Mouse (Mus musculus) erythroid progenitor cell, adult 5-6 weeks (primary cell): ENCODE measurements around the gene AL731706.1. TPM values are rescaled to one million over a fixed set of nuclear protein-coding genes. Genes with fewer than 3 reads are reported as not detected.
A peak's percentile ranks its signal among the peaks of the same experiment; 100 is the strongest.

Source experiments
- ATAC-seq: replicated peaks from 2 replicates; pipeline ENCODE4 v1.8.0; 2016; ENCODE audit warnings: moderate number of reproducible peaks, mild to moderate bottlenecking, moderate TSS enrichment, inconsistent platforms; ENCODE audit not compliant: poor library complexity, low FRiP score, severe bottlenecking
- total RNA-seq, 2 experiments: library from RNA; stranded (forward) in 1 of 2; stranded (reverse) in 1 of 2; fragments of 150-400 nt in 1 of 2; fragments of 186-747, 209-891 nt in 1 of 2; gene quantifications; 2 replicates each; pipeline versions ENCODE4 v1.2.3 to v1.2.4; 2015 to 2017; ENCODE audit warnings: low replicate concordance in 2 of 2

Gene AL731706.1
- total RNA-seq (2015; ENCODE audit: low replicate concordance) (not detected in 2 replicates), total RNA-seq (2017; ENCODE audit: low replicate concordance) (not detected in 2 replicates)

- peak; percentile 86 for ATAC-seq
Measured at GRCm38 (mm10) chr2:136891068-136891950, at the start of gene AL731706.1, which contains the start of the genes Slx4ip and Mkks. AL731706.1 (minus strand) TSS chr2:136891389. Slx4ip (plus strand) TSS chr2:136891218. Mkks (minus strand) TSS chr2:136891389.

GRCm38 (mm10) chr2:136938249-136938648 is 47.1 kb upstream of the AL731706.1 start:
- ATAC-seq = no peak

DNA sequence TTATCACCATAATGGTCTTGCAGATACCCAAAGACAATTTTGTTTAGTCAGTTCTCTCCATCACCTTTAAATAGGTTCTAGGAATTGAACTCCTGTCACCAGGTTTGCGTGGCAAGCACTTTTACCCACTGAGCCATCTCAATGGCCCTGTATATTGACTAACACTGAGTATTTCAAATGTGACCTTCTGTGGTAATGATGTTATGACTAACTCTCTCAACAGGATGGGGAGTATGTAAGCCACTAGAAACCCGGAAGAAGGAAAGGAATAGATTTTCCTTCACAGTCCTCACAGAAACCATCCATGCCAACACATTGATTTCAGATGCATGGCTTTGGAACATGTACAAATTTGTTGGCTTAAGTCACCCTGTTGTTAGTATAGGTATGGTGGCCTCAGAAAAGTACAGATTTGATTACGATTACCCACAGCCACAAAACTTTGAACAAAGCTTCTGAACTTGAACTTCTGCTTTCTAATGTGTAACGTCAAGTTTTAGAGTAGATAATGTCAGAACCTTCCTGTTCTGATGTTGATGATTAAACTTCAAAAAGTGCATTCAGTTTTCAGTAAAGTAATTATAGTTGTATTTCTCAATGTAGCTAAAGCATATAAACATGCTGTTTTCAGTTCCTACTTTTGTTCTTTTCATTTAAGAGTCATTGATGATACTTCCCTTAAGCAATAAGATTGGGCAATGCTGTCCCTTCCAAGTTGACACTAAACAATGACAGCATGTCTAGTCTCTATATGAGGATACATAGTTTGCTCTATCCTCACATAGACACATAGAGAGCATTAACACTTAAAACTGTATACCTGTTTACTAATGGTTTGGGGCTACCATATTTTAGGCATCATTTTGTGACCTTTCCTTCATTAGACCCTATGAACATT is 45.5 kb upstream of the AL731706.1 start:
- ATAC-seq = no peak

- peak; percentile 89 for ATAC-seq
Measured at GRCm38 (mm10) chr2:136921003-136921408, 29.8 kb upstream of the AL731706.1 start.

DNA sequence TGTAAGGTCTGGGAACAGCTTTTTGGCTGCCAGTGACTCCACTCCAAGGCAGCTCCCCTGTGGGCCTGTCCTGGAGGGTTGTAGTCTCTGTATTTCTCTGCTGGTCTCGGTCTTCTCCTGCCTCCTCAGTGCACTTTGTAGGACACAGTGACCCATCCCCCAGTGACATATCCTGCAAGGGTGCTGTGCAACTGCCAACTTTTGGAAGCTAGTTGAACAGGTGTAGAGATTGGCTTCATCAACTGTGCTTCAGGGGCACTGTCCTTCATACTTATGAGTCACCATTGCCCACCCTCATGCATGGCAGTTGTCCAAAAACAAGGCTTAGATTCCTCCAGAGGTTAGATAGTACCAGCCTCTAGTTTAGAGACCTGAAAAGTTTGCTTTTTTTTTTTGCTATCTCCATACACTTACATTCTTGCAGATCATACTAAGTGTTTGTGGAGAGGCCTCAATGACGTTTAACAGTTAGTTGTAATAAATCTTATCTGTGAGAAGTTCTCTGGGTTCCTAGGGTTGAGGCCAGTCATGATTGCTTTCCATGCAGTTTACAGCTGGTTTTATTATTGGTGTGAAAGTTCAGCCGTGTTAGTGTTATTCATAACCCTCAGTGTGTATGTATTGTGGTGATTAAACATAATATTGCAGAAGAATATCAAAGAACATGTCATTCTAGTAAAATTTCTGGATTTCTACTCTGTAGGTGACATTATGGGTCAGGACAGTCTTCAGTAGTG is 29.2 kb upstream of the AL731706.1 start:
- ATAC-seq = no peak

- no peak for ATAC-seq
Measured at GRCm38 (mm10) chr2:136919433-136919832, 28.2 kb upstream of the AL731706.1 start.

- no peak for ATAC-seq
Measured at GRCm38 (mm10) chr2:136914334-136914902, 23.2 kb upstream of the AL731706.1 start.

DNA sequence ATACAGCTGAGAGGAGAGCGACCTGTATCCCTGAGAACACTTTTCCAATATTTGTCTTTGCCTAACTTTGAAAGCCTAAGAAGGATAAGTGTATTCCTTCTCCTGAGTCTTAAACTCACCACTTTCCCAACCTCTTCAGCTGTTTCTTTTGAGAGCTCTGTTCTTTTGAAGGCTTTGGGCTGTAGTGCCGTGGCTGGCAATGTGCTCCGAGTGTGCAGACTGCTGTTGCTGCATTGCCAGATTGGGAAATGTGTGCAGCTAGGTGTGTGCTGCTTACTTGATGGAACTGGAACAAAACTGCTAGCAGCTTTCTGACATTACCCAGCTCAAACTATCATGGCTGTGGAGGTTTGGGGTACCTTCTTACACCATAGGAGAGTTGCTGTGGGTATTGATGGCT is 21.8 kb upstream of the AL731706.1 start:
- ATAC-seq = no peak

DNA sequence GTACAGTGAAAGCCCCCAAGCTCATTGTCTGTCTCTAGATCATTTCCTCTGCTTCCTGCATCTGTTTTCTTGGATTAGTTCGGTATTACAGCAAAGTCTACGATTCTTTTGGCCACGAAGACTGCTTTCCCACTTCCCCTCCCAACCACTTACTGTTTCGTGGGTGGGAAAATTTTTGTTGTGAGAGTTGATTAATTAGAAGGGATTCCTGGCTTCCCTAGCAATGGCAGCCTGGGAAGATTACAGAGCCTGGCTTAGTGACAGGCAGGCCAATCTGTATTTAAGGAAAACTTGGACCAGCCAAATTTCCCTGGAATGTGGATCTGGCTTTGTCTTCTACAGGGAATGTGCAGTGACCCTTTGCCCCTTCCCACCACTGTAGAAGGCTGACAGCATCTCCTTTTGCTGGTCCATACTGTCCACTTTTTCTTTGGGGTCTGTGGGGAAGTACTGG is 20.8 kb upstream of the AL731706.1 start:
- ATAC-seq = no peak

DNA sequence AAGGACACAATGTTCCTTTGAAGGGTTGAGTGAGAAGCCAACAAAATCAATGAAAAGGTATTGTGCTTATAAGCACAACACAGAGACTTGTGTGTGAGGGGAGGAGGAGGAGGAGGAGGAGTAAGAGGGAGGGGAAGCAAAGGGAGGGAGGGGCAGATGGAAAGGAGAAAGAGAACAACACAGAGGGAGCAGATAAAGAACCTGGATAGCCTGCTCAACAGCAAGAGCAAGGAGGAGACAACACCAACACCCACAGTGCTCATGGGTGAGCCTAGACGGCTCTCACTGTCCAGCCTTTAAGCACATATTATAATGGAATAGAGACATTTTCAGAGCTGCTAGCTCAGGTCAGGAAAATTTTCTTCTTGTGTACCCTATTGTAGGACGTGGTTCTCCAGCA is 18.1 kb upstream of the AL731706.1 start:
- ATAC-seq = no peak

- ATAC-seq = no peak
Measured at GRCm38 (mm10) chr2:136908596-136908995, 17.4 kb upstream of the AL731706.1 start.

DNA sequence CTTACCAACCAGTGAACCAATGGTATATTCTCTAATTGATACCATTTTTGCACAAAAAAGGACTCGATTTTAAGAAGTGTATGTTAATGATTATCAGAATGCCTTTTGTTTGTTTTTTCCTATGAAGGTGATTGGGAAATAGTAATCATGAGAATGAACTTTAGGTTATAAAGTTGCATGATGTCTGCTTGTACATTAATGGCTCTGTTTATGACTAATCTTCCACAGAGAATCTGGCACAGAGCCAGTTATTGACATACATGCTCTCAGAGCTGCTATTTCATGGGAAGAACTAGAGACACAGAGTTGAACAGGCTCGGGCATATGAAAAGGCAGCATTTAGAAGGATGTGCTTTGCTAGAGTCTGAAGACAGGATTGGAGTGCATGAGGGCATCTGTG is 4.9 kb upstream of the AL731706.1 start:
- no peak for ATAC-seq

GRCm38 (mm10) chr2:136894494-136894893 is 3.3 kb upstream of the AL731706.1 start:
- ATAC-seq = no peak

DNA sequence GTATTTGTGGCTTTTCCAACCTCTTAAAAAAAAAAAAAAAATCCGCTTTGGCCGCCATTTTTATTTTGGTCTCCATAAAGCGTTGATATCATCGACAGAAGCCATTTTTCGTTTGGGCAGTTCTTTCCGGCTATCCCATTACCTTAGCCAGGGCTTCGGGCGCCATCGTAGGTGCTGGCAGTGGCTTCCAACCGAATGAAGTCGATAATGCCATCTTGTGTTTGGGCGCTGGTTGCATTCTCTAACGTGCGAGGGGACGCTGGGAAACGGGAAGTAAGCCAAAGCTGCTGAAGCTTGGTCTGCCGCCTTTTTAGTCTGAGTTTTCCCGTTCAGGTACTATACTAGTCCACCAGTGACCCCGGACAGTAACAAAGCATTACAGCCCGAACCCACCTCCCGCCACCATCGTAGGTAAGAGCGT is 772 bp upstream of the AL731706.1 start:
- peak; percentile 84 for ATAC-seq

- peak; percentile 68 for ATAC-seq
Measured at GRCm38 (mm10) chr2:136890716-136891067, 497 bp downstream of the AL731706.1 start.

DNA sequence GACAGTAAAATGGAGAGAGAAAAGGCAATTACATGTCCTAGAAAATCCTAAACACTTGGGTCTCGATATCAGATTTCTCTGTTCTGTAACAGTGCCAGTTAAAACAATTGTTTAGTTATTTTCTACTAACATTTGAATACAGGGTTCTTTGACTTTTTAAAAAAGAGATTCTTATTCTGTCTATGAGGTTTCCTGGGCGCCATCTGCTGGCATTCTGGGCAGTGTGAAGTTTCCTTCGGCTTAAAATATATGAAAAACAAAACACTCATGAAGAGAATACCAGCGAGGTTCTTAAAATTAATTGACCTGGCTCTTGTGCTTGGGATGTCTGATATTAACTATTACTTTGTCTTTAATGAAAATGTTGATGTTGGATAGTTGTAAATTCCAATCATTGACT is 4.3 kb downstream of the AL731706.1 start:
- ATAC-seq = no peak

DNA sequence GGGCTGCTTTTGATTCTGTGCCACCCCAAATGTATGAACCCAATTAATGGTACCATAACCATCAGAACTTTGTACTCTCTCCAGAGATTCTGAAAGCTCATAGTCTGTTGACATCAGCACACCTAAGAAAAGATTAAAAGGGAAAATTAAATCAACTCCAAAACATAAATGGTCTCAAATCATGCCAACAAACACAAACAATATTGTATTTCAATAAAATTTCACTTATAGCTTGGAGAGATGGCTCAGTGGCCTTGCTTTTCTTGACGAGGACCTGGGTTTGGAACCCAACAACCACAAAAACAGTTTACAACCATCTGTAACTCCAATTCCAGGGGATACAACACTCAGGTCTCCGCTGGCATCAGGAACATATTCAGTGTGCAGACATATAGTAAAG is 5.6 kb downstream of the AL731706.1 start, which contains the start of gene AL731706.2:
TSS of gene AL731706.2 (minus strand) at position 101 of the 400 bp plus-strand sequence.
- ATAC-seq = no peak

GRCm38 (mm10) chr2:136854543-136855388 is 36.4 kb downstream of the AL731706.1 start:
- ATAC-seq = no peak
